Mouse (Mus musculus): ENCODE measurements around the gene Ccdc33. TPM values are rescaled to one million over a fixed set of nuclear protein-coding genes. Genes with fewer than 3 reads are reported as not detected.

The Ccdc33 gene
- total and polyA plus RNA-seq, 3 experiments = 0.21 to 1.0 TPM; not detected in 1

GRCm38 (mm10) chr9:58112321-58112751 lies 6.3 kb downstream of the Ccdc33 start:
- no peak overlapping the region for H3K4me2 ChIP-seq (ENCODE audit: insufficient read depth, low read depth, poor library complexity, severe bottlenecking)
- H3K36me3 ChIP-seq (replicated peaks in 1 of 2; ENCODE audit: control insufficient read depth in 1 of 2, insufficient read depth in 1 of 2, low read length in 1 of 2) = no peaks in the 10 kb centered on the region
- no peaks in the 10 kb centered on the region for H3K79me2 ChIP-seq (replicated peaks; ENCODE audit: control insufficient read depth, extremely low read depth, insufficient read depth, poor library complexity, severe bottlenecking)
- in situ Hi-C loops (cut with MboI; ENCODE audit: low pct_ligation_motif_present, low pct_unique_long_range_greater_than_20kb, low sequenced_read_pairs) (no loop called here), dilution Hi-C loops (cut with MboI; ENCODE audit: extremely low pct_ligation_motif_present, extremely low pct_unique_long_range_greater_than_20kb, low sequenced_read_pairs) (no loop called here)
- H3K27ac ChIP-seq (ENCODE audit: insufficient read depth, low read depth) = no peak overlapping the region
- H3K4me1 ChIP-seq (ENCODE audit: control insufficient read depth in 1 of 2, insufficient read depth in 2 of 2) = peaks cover 12 to 50% of the 10 kb centered on the region in 2 experiments
- H3K27me3 ChIP-seq (replicated peaks) = no peaks in the 10 kb centered on the region
- H3K4me3 ChIP-seq (replicated peaks in 1 of 3; ENCODE audit: low read depth in 2 of 3, low read length in 2 of 3, poor library complexity in 1 of 3) = no peak overlapping the region
- TF ChIP-seq KAT2A (IDR thresholded peaks at IDR 0.05; ENCODE audit: insufficient replicate concordance, low read length) (no peak), ZKSCAN1 (IDR thresholded peaks at IDR 0.05; ENCODE audit: borderline replicate concordance, low read depth, low read length) (no peak), ZMIZ1 (IDR thresholded peaks at IDR 0.05; ENCODE audit: low read depth, low read length) (no peak), ZC3H11A (IDR thresholded peaks at IDR 0.05; ENCODE audit: low read depth, low read length) (no peak), SIN3A (IDR thresholded peaks at IDR 0.05; ENCODE audit: low read length) (no peak), GABPA (IDR thresholded peaks at IDR 0.05; ENCODE audit: insufficient replicate concordance, low read depth, low read length) (no peak), MAX (IDR thresholded peaks at IDR 0.05; ENCODE audit: low read length) (no peak), ETS1 (conservative IDR thresholded peaks at IDR 0.05; ENCODE audit: low read depth, low read length) (no peak), MEF2A (IDR thresholded peaks at IDR 0.05; ENCODE audit: borderline replicate concordance, low read depth, low read length) (no peak), CHD2 (IDR thresholded peaks at IDR 0.05; ENCODE audit: low read length) (no peak), BHLHE40 (IDR thresholded peaks at IDR 0.05; ENCODE audit: low read depth, low read length) (no peak), UBTF (IDR thresholded peaks at IDR 0.05; ENCODE audit: low read depth, low read length) (no peak), ZNF384 (IDR thresholded peaks at IDR 0.05; ENCODE audit: low read depth, low read length) (no peak), TBP (conservative IDR thresholded peaks at IDR 0.05; ENCODE audit: low read depth, low read length) (no peak), USF2 (conservative IDR thresholded peaks at IDR 0.05; ENCODE audit: low read depth, low read length) (no peak), ELF1 (IDR thresholded peaks at IDR 0.05; ENCODE audit: low read depth, low read length) (no peak), NRF1 (IDR thresholded peaks at IDR 0.05; ENCODE audit: low read depth, low read length) (no peak), MXI1 (IDR thresholded peaks at IDR 0.05; ENCODE audit: low read depth, low read length) (no peak)
- H3K9me3 ChIP-seq (replicated peaks; ENCODE audit: low read length) = no peaks in the 10 kb centered on the region
- H3K9ac ChIP-seq (ENCODE audit: insufficient read depth, low read depth) = no peak overlapping the region
- no peak for DNase-seq (ENCODE audit: extremely low read depth)

- H3K4me1 ChIP-seq (ENCODE audit: control insufficient read depth in 1 of 2, insufficient read depth in 2 of 2) = peaks cover 11 to 43% of the 10 kb centered on the region in 2 experiments
- in situ Hi-C loops (cut with MboI; ENCODE audit: low pct_ligation_motif_present, low pct_unique_long_range_greater_than_20kb, low sequenced_read_pairs) (no loop called here), dilution Hi-C loops (cut with MboI; ENCODE audit: extremely low pct_ligation_motif_present, extremely low pct_unique_long_range_greater_than_20kb, low sequenced_read_pairs) (no loop called here)
- no peak overlapping the region for H3K9ac ChIP-seq (ENCODE audit: insufficient read depth, low read depth)
- H3K36me3 ChIP-seq (replicated peaks in 1 of 2; ENCODE audit: control insufficient read depth in 1 of 2, insufficient read depth in 1 of 2, low read length in 1 of 2) = no peaks in the 10 kb centered on the region
- no peak overlapping the region for H3K4me2 ChIP-seq (ENCODE audit: insufficient read depth, low read depth, poor library complexity, severe bottlenecking)
- H3K27me3 ChIP-seq (replicated peaks) = no peaks in the 10 kb centered on the region
- TF ChIP-seq RAD21 (IDR thresholded peaks at IDR 0.05; ENCODE audit: low read depth, low read length) = no peak
- no peak overlapping the region for H3K27ac ChIP-seq (ENCODE audit: insufficient read depth, low read depth)
- no peak for DNase-seq (ENCODE audit: extremely low read depth)
- H3K79me2 ChIP-seq (replicated peaks; ENCODE audit: control insufficient read depth, extremely low read depth, insufficient read depth, poor library complexity, severe bottlenecking) = no peaks in the 10 kb centered on the region
- no peak overlapping the region for H3K4me3 ChIP-seq (replicated peaks in 1 of 3; ENCODE audit: low read depth in 2 of 3, low read length in 2 of 3, poor library complexity in 1 of 3)
- H3K9me3 ChIP-seq (replicated peaks; ENCODE audit: low read length) = no peaks in the 10 kb centered on the region
These were observed 7.2 kb downstream of the Ccdc33 start for GRCm38 (mm10) chr9:58111431-58111830.

All from CH12.LX (cell line).